Mouse (Mus musculus) mouse trophoblast stem cell (cell line): ENCODE measurements around the gene Fstl5.
"Not testable (repeated sequence)": the region's sequence is repeated elsewhere in the genome, so short reads cannot be mapped to it uniquely, and the experiment has no call there.

Experiments
- in situ Hi-C, 2 experiments: fragments of 300-500 bp; cut with MseI, MboI; formaldehyde crosslinking; loops; 2 replicates in 1 of 2; 3 replicates in 1 of 2; pipeline ENCODE4 v1.15.1; 2025

Gene Fstl5

GRCm38 (mm10) chr3:76074060-76074707 lies at the start of gene Fstl5:
Gene Fstl5, plus strand, starts transcription at chr3:76074270.
- in situ Hi-C loops: no loop called here

- in situ Hi-C loops: no loop called here
These were observed 48.5 kb upstream of the Fstl5 start for GRCm38 (mm10) chr3:76025523-76025922.

DNA sequence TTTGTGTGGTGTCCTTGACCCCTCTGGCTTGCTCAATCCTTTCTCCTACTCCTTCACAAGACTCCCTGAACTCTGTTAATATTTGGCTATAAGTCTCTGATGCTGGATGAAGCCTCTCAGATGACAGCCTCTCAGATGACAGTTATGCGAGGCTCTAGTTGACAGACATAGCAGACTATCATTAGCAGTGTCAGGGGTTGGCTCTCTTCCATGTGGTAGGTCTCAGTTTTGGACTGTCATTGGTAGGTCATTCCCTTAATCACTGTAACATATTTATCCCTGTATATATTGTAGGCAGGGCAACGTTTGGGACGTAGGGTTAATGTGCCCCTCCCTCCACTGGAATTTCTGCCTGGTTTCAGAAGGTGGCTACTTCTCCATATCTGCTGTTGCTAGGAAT lies 22.9 kb upstream of the Fstl5 start:
- in situ Hi-C loops: no loop called here

GRCm38 (mm10) chr3:76061996-76062395 lies 12.1 kb upstream of the Fstl5 start:
- in situ Hi-C loops: no loop called here

DNA sequence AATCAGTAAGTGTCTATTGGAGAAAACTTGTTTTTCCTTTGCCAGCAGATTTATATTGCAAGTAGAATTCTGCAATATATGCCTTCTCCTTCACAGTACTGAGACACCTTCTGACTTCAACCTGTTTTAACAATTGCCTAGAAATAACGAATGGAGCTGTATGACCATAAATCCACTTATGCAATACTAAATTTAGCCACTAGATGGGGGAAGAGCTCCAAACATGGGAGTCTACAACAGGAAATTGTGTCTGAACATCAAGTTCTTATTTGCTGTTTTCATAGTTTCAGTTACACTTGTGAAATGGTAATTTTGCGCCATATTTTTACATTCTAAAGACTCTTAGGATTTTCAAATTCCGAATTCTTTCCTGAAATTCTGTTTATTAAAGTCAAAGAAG lies 6.2 kb upstream of the Fstl5 start:
- in situ Hi-C loops: no loop called here

DNA sequence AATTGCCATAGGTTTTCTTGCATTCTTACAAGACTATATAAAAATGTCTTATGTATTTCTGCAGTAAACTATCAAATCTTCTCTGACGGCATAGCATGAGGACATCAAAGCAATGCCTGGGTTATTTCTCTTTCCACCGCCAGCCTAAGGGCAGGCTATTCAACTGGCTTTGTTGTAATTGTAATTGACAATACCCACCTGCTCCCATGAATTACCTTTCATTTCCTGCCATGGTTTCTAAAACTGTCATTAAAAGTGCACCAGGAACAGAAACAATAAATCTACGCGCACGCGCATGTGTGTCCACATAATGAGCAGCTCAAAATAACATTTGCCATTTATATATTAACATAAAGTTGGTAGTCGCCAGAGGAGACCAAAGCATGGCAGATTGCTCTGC lies 1.2 kb upstream of the Fstl5 start:
- in situ Hi-C loops: no loop called here

DNA sequence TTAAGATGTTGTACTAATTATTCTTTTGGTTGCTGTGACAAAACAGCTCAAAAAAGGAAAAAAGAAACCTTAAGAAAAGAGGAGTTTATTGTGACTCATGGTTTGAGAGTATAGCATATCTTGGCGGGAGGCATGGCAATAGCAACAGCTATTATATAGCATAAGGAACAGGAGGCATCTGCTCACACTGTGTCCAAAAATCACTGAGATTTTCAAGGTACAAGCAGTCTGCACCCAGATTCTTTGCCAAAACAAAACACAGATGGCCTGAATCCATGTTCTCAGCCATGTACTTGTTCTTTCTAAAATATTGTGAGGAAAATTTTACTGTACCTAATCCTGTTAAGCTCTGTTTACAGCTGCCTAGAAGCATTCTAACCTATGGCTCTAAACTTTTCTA lies 66.4 kb downstream of the Fstl5 start:
- in situ Hi-C loops: no loop called here

DNA sequence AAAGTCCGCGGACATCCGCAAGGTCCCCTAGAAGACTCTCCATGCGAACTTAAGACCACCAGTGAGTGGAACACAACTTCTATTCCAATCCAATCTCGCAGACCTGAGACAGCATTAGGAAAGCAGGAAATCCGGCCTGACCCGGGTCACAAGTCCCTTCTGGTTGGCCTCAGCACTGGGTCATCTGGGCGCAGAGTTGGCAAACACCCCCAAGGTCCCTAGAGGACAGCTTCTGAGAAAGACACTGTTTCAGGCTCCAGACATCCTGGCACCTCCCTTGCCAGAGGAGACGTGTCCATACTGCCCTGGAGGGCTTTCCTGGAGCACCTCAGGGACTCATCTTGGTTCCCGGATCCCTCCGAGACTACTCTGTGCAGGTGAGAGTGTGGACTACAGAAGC lies 73.8 kb downstream of the Fstl5 start:
- in situ Hi-C loops: no loop called here

DNA sequence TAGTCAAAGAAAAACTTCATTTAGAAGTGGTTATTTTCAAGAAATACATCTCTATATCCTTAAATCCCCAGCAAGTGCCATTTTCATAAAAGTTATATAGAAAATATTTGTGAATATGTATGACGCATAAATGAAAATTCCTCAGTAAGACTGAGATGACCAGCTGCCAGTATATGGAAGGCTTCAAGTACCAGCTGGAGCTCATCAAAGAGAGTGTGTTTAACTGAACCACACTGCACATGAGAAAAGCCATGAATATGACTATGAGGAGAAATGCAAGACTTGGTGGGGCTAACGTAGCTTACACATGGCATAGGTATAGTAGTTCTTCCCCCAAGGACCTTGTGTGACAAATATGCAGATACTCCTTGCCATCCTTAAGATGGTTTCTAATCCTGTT lies 164.8 kb downstream of the Fstl5 start:
- in situ Hi-C loops: no loop called here

- in situ Hi-C loops: no loop called here
These were observed 177.3 kb downstream of the Fstl5 start for GRCm38 (mm10) chr3:76251385-76251784.

DNA sequence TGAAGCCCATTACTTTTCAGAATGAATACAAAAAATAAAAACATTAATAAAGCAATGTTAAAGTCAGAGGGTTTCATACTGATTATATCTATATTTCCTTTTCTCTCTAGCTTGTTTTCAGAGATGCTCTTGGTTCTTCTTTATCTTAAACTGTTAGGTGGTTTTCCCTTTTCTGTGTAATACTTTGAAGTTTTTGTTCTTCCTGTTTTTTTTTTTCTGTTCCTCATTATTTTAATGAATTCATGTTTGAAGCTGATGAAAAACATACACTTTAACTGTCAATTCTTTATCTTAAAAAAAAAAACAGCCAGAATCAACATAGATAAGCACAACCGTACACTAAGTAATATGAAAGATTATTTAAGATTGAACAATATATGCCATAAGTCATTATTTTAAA lies 218.9 kb downstream of the Fstl5 start:
- in situ Hi-C loops: no loop called here

DNA sequence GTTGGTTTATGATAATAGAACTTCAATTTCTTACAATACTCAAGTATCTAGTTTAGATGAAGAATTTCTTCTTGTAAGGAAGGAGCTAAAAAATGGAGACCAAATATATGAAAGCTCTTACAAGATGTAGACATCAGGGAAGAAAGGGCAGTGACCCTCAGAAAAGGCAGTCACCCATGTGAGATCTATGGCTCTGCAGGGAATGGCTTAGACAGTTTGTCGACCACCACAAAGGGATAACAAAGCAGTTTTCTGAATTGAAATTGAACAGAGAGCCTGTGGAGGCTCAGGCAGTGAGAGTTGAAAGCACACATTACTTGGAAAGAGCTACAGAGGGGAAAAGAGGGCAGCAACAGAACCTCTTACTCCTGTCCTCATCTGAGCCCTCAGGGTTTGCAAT lies 220.3 kb downstream of the Fstl5 start:
- in situ Hi-C loops: no loop called here

DNA sequence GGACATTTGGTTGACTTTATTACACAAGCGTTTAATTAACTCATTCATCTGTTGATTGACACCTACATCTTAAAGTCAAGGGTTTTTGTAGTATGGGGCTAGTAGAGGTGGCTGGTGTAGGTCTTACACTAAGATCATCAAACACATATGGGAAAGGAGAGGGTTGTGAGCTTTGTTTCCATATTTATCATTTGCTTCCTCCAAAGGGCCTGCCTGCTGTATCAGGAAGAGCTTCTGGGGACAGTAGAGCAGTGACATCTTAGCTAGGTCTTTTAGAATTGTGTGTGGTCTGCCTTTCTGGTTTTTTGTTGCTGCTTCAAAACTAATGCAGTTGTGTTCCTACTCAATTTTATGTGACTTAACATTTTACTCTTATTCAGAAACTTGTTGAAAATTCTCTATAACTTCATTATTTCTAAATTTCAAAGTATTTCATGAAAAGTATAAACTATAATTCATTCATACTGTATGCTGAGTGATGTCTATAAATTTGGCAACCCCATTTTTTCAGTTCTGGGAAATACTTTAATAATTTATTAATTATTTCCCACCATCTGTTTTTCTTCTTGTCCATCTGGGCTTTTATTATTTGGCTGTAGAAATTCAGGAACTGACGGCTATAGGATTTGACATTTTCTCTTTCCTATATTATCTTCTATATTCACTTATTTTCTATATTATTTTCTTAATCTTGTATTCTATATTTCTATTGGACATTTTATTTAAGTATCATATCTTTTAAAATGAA lies 227.1 kb downstream of the Fstl5 start:
- in situ Hi-C loops: no loop called here

DNA sequence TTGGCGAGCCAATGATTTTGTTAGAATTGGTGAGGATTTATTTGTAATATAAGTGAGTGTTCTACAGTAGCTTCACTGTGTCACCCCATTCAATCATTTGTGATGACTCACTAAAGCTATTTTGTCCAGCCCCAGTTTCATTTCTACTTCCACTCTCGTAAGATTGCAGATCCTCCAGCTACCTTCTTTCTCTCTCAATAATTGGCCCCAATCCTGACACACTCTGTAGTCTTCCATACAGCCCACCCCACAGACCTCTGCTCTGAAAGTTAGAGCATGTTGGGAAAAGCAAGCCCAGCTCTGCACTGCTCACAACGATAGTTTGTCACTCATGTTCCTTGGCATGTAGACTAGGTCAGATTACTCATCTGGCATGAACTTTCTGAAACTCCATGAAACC lies 242.9 kb downstream of the Fstl5 start:
- in situ Hi-C loops: no loop called here

GRCm38 (mm10) chr3:76319531-76319930 lies 245.5 kb downstream of the Fstl5 start:
- in situ Hi-C loops: no loop called here

DNA sequence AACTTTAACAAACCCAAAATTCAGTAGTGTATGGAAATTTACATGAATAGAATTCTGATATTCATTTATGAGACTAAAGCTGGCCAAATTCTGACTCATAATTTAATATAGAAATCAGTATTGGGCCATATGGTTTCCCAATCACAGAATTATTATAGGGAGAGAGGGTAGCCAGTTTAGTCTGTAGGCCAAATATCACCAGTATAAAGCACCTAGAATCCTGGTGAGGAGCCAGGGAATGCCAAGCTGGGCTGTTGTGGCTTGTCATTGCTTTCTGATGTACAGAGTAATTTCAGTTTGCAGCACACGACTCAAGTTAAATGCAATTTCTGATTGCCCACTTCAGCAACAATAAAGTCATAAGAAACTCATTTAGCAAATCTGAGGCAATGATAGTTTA lies 248.4 kb downstream of the Fstl5 start:
- in situ Hi-C loops: no loop called here

- in situ Hi-C loops: no loop called here
These were observed 262.9 kb downstream of the Fstl5 start for GRCm38 (mm10) chr3:76336922-76337321.

- in situ Hi-C loops: no loop called here
These were observed 292.9 kb downstream of the Fstl5 start for GRCm38 (mm10) chr3:76367000-76367399.

GRCm38 (mm10) chr3:76369910-76370309 lies 295.8 kb downstream of the Fstl5 start:
- in situ Hi-C loops: no loop called here

GRCm38 (mm10) chr3:76428775-76429372 lies 354.8 kb downstream of the Fstl5 start:
- in situ Hi-C loops: no loop called here

DNA sequence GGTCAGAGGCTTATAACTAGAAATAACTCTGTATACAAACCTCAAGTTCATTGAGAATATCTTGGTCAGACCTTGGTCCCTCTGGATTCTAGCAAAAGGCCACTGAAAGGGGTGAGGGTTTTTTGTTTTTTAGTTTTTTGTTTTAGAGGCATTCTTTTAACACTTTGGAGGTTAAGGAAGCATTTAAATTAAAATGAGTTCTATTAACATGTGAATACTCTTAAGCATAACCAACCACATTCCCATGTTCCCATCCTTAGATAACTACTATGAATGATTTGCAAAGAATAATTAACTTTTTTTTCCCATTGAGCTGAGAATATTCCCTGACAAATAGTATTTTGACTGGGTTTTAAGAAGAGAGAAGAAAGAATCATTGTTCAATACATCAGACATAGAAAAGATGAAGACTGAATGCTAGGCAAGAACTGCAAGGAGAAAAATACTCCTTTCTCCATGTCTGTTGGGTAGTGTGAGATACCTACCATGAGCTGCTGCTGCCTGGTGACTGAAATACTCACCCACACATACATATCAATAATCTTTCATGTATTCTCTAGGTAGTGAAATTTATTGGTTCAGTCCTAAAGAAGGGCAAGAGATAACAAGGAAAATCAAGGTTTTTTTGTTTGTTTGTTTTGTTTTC lies 393.3 kb downstream of the Fstl5 start:
- in situ Hi-C loops: no loop called here

- in situ Hi-C loops: no loop called here
These were observed 394.1 kb downstream of the Fstl5 start for GRCm38 (mm10) chr3:76468147-76468546.

GRCm38 (mm10) chr3:76507891-76508290 lies 433.8 kb downstream of the Fstl5 start:
- in situ Hi-C loops: not testable (repeated sequence)
